33 mouse cellular contexts compared by ENCODE assay signal in genomic region chr9:70300705-70301104, GRCm38 (mm10).
DNase-seq lines count a peak whose midpoint lies in the region; ATAC-seq and TF ChIP-seq lines count a peak whose summit lies in the region.
"Had no signal": no experiment of that assay in that cellular context is flagged by ENCODE, and none has a peak within 500 bp of the region (broad histone marks: within the 10 kb centered on the region; RNA-seq: fewer than 3 reads in every experiment).

No protein-coding gene starts in this region.

- no peak overlapping the region for H3K4me2 ChIP-seq in intestine, postnatal 0 days (replicated peaks; ENCODE audit: low read depth)
- H3K4me2 ChIP-seq in intestine, embryonic 16.5 days (ENCODE audit: low read depth, low read length), result no peak overlapping the region
- H3K4me2 ChIP-seq in lung, embryonic 14.5 days, result no peak overlapping the region
- H3K4me2 ChIP-seq in stomach, embryonic 15.5 days, result no peak overlapping the region
- H3K4me2 ChIP-seq: embryonic facial prominence, embryonic 12.5 days; forebrain, embryonic 15.5 days; heart, embryonic 15.5 days; hindbrain, embryonic 12.5 days; intestine, embryonic 15.5 days; kidney, embryonic 15.5 days; limb, embryonic 12.5 days; liver, embryonic 13.5 days; midbrain, embryonic 11.5 days; neural tube, embryonic 13.5 days had no signal

- no peaks in the 10 kb centered on the region for H3K4me1 ChIP-seq in intestine, postnatal 0 days (replicated peaks; ENCODE audit: control insufficient read depth, insufficient read depth, low read length)
- no peaks in the 10 kb centered on the region for H3K4me1 ChIP-seq in intestine, embryonic 16.5 days (ENCODE audit: control insufficient read depth, insufficient read depth, low read length)
- no peaks in the 10 kb centered on the region for H3K4me1 ChIP-seq in lung, embryonic 14.5 days (ENCODE audit: insufficient read depth)
- H3K4me1 ChIP-seq in ES-Bruce4 (ENCODE audit: control insufficient read depth, insufficient read depth, low read length), result peaks cover 1% of the 10 kb centered on the region
- no peaks in the 10 kb centered on the region for H3K4me1 ChIP-seq in stomach, embryonic 15.5 days
- H3K4me1 ChIP-seq: embryonic facial prominence, embryonic 12.5 days; heart, embryonic 15.5 days; intestine, embryonic 15.5 days; kidney, embryonic 15.5 days; limb, embryonic 12.5 days; liver, embryonic 13.5 days had no signal

- WGBS in intestine, postnatal 0 days, result 94% methylated on average over 5 of the region's 5 CpGs
- 97% methylated on average over 5 of the region's 5 CpGs for WGBS in intestine, embryonic 16.5 days
- 93% methylated on average over 5 of the region's 5 CpGs for WGBS in lung, embryonic 14.5 days
- 90% methylated on average over 5 of the region's 5 CpGs for WGBS in stomach, embryonic 15.5 days

- TF ChIP-seq CTCF in intestine, postnatal 0 days (IDR thresholded peaks at IDR 0.05; ENCODE audit: low read depth), result peak; percentile 30; the same call in 1 of the 2 replicates
- TF ChIP-seq CTCF in lung, embryonic 14.5 days (IDR thresholded peaks at IDR 0.05; ENCODE audit: low read depth), result 0 out of 2 replicates have a peak, but pooled peaks have one; percentile 4
- peak; percentile 41 for TF ChIP-seq CTCF in ES-Bruce4 (IDR thresholded peaks at IDR 0.05; ENCODE audit: low read depth, low read length)

- TF ChIP-seq EP300 in ES-Bruce4 (IDR thresholded peaks at IDR 0.05; ENCODE audit: insufficient read depth, low read depth, low read length), result no peak

- no peaks in the 10 kb centered on the region for H3K27me3 ChIP-seq in intestine, postnatal 0 days (replicated peaks; ENCODE audit: control insufficient read depth, insufficient read depth, low read length)
- no peaks in the 10 kb centered on the region for H3K27me3 ChIP-seq in intestine, embryonic 16.5 days (replicated peaks; ENCODE audit: control insufficient read depth, insufficient read depth, low read length)
- H3K27me3 ChIP-seq in lung, embryonic 14.5 days (ENCODE audit: insufficient read depth, low read length), result no peaks in the 10 kb centered on the region
- H3K27me3 ChIP-seq in ES-Bruce4 (ENCODE audit: control insufficient read depth, insufficient read depth, low read length, poor library complexity, severe bottlenecking), result no peaks in the 10 kb centered on the region
- H3K27me3 ChIP-seq in stomach, embryonic 15.5 days (replicated peaks), result no peaks in the 10 kb centered on the region
- H3K27me3 ChIP-seq: embryonic facial prominence, embryonic 12.5 days; forebrain, embryonic 15.5 days; heart, embryonic 15.5 days; hindbrain, embryonic 12.5 days; intestine, embryonic 15.5 days; kidney, embryonic 15.5 days; limb, embryonic 12.5 days; liver, embryonic 13.5 days; neural tube, embryonic 13.5 days had no signal

- H3K9ac ChIP-seq in intestine, postnatal 0 days (ENCODE audit: low read depth, low read length), result no peak overlapping the region
- H3K9ac ChIP-seq in intestine, embryonic 16.5 days (ENCODE audit: low read depth, low read length), result no peak overlapping the region
- no peak overlapping the region for H3K9ac ChIP-seq in lung, embryonic 14.5 days
- no peak overlapping the region for H3K9ac ChIP-seq in ES-Bruce4 (ENCODE audit: low read depth, poor library complexity, severe bottlenecking)
- no peak overlapping the region for H3K9ac ChIP-seq in stomach, embryonic 15.5 days
- H3K9ac ChIP-seq: embryonic facial prominence, embryonic 12.5 days; forebrain, embryonic 15.5 days; heart, embryonic 15.5 days; hindbrain, embryonic 12.5 days; intestine, embryonic 15.5 days; kidney, embryonic 15.5 days; limb, embryonic 12.5 days; liver, embryonic 13.5 days; neural tube, embryonic 13.5 days had no signal

- no peaks in the 10 kb centered on the region for H3K9me3 ChIP-seq in intestine, postnatal 0 days (ENCODE audit: control insufficient read depth)
- H3K9me3 ChIP-seq in intestine, embryonic 16.5 days (ENCODE audit: control insufficient read depth, low read length), result no peaks in the 10 kb centered on the region; the same call in 1 of the 2 replicates
- H3K9me3 ChIP-seq in lung, embryonic 14.5 days (ENCODE audit: low read depth, low read length), result no peaks in the 10 kb centered on the region; the same call in 1 of the 2 replicates
- H3K9me3 ChIP-seq in ES-Bruce4 (replicated peaks; ENCODE audit: control insufficient read depth, insufficient read depth, low read length, poor library complexity, severe bottlenecking), result no peaks in the 10 kb centered on the region
- no peaks in the 10 kb centered on the region for H3K9me3 ChIP-seq in stomach, embryonic 15.5 days
- H3K9me3 ChIP-seq: embryonic facial prominence, embryonic 12.5 days; forebrain, embryonic 10.5 days; forebrain, embryonic 15.5 days; G1E; heart, embryonic 15.5 days; hindbrain, embryonic 12.5 days; intestine, embryonic 15.5 days; kidney, embryonic 15.5 days; limb, embryonic 12.5 days; liver, embryonic 13.5 days had no signal

- no peak overlapping the region for H3K4me3 ChIP-seq in intestine, postnatal 0 days (ENCODE audit: low read depth, low read length)
- H3K4me3 ChIP-seq in intestine, embryonic 16.5 days (ENCODE audit: low read length), result no peak overlapping the region
- H3K4me3 ChIP-seq in lung, embryonic 14.5 days (ENCODE audit: low read depth, low read length), result no peak overlapping the region
- H3K4me3 ChIP-seq in ES-Bruce4 (ENCODE audit: low read depth, low read length), result no peak overlapping the region
- no peak overlapping the region for H3K4me3 ChIP-seq in stomach, embryonic 15.5 days (replicated peaks)
- H3K4me3 ChIP-seq: embryonic facial prominence, embryonic 12.5 days; forebrain, embryonic 10.5 days; forebrain, embryonic 15.5 days; heart, embryonic 15.5 days; hindbrain, embryonic 12.5 days; intestine, embryonic 15.5 days; kidney, embryonic 15.5 days; limb, embryonic 12.5 days; liver, embryonic 13.5 days; neural tube, embryonic 13.5 days had no signal

- peaks cover 17% of the 10 kb centered on the region; the same call in 1 of the 2 replicates for H3K36me3 ChIP-seq in intestine, postnatal 0 days (ENCODE audit: control insufficient read depth, insufficient read depth)
- H3K36me3 ChIP-seq in intestine, embryonic 16.5 days (ENCODE audit: control insufficient read depth, insufficient read depth, low read length), result peaks cover 10% of the 10 kb centered on the region; the same call in 1 of the 2 replicates
- peaks cover 16% of the 10 kb centered on the region; the same call in 1 of the 2 replicates for H3K36me3 ChIP-seq in lung, embryonic 14.5 days (ENCODE audit: insufficient read depth)
- peaks cover 2% of the 10 kb centered on the region; the same call in 1 of the 2 replicates for H3K36me3 ChIP-seq in ES-Bruce4 (ENCODE audit: control insufficient read depth, insufficient read depth, low read length, poor library complexity, severe bottlenecking)
- H3K36me3 ChIP-seq in stomach, embryonic 15.5 days, result no peaks in the 10 kb centered on the region
- H3K36me3 ChIP-seq: forebrain, embryonic 15.5 days; G1E; liver, embryonic 13.5 days had no signal

- ATAC-seq in intestine, postnatal 0 days, result no peak
- no peak for ATAC-seq in intestine, embryonic 16.5 days
- ATAC-seq in lung, embryonic 14.5 days (ENCODE audit: insufficient read depth), result no peak
- ATAC-seq in stomach, embryonic 15.5 days (ENCODE audit: insufficient read depth, low FRiP score, low read depth), result no peak
- ATAC-seq: CD4-positive, CD25-positive, alpha-beta regulatory T cell, adult 4 months; forebrain, embryonic 15.5 days; hindbrain, postnatal 0 days; intestine, embryonic 15.5 days had no signal

- DNase-seq in lung, embryonic 14.5 days, result no peak
- no peak for DNase-seq in lung, postnatal 14 days
- DNase-seq in urinary bladder, postnatal 25 days (ENCODE audit: low spot score), result no peak
- no peak for DNase-seq in layer of hippocampus, postnatal 36 days
- DNase-seq: adrenal gland, postnatal 14 days; cerebellum, adult 11 months; cerebellum, adult 9-10 months; cerebellum, postnatal 36 days; gastrocnemius, postnatal 10 days; kidney, postnatal 36 days; liver, embryonic 13.5 days; lung, adult 18-20 months; lung, postnatal 36 days; right cerebral cortex, postnatal 4 days; thymus, adult 18-20 months; thymus, postnatal 36 days had no signal

- no peak overlapping the region for H3K27ac ChIP-seq in intestine, postnatal 0 days (ENCODE audit: low read depth, low read length)
- no peak overlapping the region for H3K27ac ChIP-seq in intestine, embryonic 16.5 days (ENCODE audit: low read length)
- H3K27ac ChIP-seq in lung, embryonic 14.5 days (ENCODE audit: low read depth), result no peak overlapping the region
- no peak overlapping the region for H3K27ac ChIP-seq in ES-Bruce4 (ENCODE audit: insufficient read depth, low read length)
- H3K27ac ChIP-seq in stomach, embryonic 15.5 days, result 0 out of 2 replicates have a peak overlapping the region, but pooled peaks have one; percentile 72
- H3K27ac ChIP-seq: embryonic facial prominence, embryonic 12.5 days; forebrain, embryonic 10.5 days; forebrain, embryonic 15.5 days; heart, embryonic 15.5 days; hindbrain, embryonic 12.5 days; hindbrain, postnatal 0 days; intestine, embryonic 15.5 days; kidney, embryonic 15.5 days; limb, embryonic 12.5 days; liver, embryonic 13.5 days; neural tube, embryonic 13.5 days had no signal

- TF ChIP-seq POLR2A in ES-Bruce4 (IDR thresholded peaks at IDR 0.05; ENCODE audit: insufficient read depth, low read length), result no peak
